Mouse (Mus musculus) heart, embryonic 14.5 days (tissue): ENCODE data around the gene Plod2. TPM values are rescaled to one million over a fixed set of nuclear protein-coding genes. Genes with fewer than 3 reads are reported as not detected.

Experiments
- ATAC-seq: fragments of 200-750 bp; cut with Nextera tagmentation; 2 replicates; pipeline ENCODE4 v1.8.0; 2017; ENCODE audit warnings: low read depth, moderate TSS enrichment; ENCODE audit not compliant: insufficient number of reproducible peaks, insufficient read depth, low FRiP score
- H3K27ac ChIP-seq, 2 experiments: fragments of 200-500 bp in 1 of 2; fragments of 300-500 bp in 1 of 2; sonication (generic) in 1 of 2; replicated peaks in 1 of 2; 2 replicates each; pipeline ENCODE4 v1.5.1; 2012 to 2014; ENCODE audit warnings: low read depth in 2 of 2, low read length in 2 of 2, control low read depth in 1 of 2, mild to moderate bottlenecking in 1 of 2, mixed read lengths in 1 of 2; ENCODE audit not compliant: control insufficient read depth in 1 of 2, insufficient read depth in 1 of 2
- H3K27me3 ChIP-seq: fragments of 300-500 bp; sonication (generic); 2 replicates; pipeline ENCODE4 v1.6.1; 2014; ENCODE audit warnings: mild to moderate bottlenecking, low read length, control low read depth; ENCODE audit not compliant: control insufficient read depth, insufficient read depth
- H3K36me3 ChIP-seq: fragments of 300-500 bp; sonication (generic); 2 replicates; pipeline ENCODE4 v1.6.1; 2014; ENCODE audit warnings: mild to moderate bottlenecking, control low read depth, low read length, mixed read lengths; ENCODE audit not compliant: control insufficient read depth, insufficient read depth
- H3K4me1 ChIP-seq, 2 experiments: fragments of 200-500 bp in 1 of 2; fragments of 300-500 bp in 1 of 2; sonication (generic) in 1 of 2; 2 replicates each; pipeline ENCODE4 v1.6.1; 2012 to 2014; ENCODE audit warnings: low read length in 2 of 2, control low read depth in 1 of 2, mixed read lengths in 1 of 2; ENCODE audit not compliant: control insufficient read depth in 2 of 2, insufficient read depth in 2 of 2
- H3K4me2 ChIP-seq: fragments of 300-500 bp; sonication (generic); 2 replicates; pipeline ENCODE4 v1.6.1; 2014; ENCODE audit warnings: mild to moderate bottlenecking, low read length
- H3K4me3 ChIP-seq, 2 experiments: fragments of 200-500 bp in 1 of 2; fragments of 300-500 bp in 1 of 2; sonication (generic) in 1 of 2; 2 replicates each; pipeline ENCODE4 v1.5.1; 2012 to 2014; ENCODE audit warnings: low read length in 2 of 2, mild to moderate bottlenecking in 2 of 2, control low read depth in 1 of 2, low read depth in 1 of 2, moderate library complexity in 1 of 2; ENCODE audit not compliant: control insufficient read depth in 1 of 2, insufficient read depth in 1 of 2
- H3K9ac ChIP-seq: fragments of 300-500 bp; sonication (generic); 2 replicates; pipeline ENCODE4 v1.6.1; 2014; ENCODE audit warnings: mild to moderate bottlenecking, low read length
- H3K9me3 ChIP-seq: fragments of 300-500 bp; sonication (generic); 2 replicates; pipeline ENCODE4 v1.6.1; 2016; ENCODE audit warnings: low read length, control low read depth; ENCODE audit not compliant: control insufficient read depth
- WGBS: fragments of 180-500 bp; shearing (Covaris S2); extraction: QIAGEN DNeasy Blood & Tissue Kit; methylation state at CpG from one replicate; pipeline ENCODE4 v1.1.7; 2014; 5-methylcytosine and 5-hydroxymethylcytosine counted together
- polyA plus RNA-seq: library from polyadenylated mRNA; unstranded; fragments of >200 nt; fragmentation: Nextera tagmentation; extraction: Ambion mirVana; gene quantifications from 2 replicates; pipeline ENCODE4 v1.2.1, GENCODE M21; 2014

Gene Plod2
- polyA plus RNA-seq, 1 experiment from 2014 or later, result 35.1 TPM

GRCm38 (mm10) chr9:92601551-92601950 is 59.5 kb downstream of the Plod2 start:
- no peak overlapping the region for H3K9ac ChIP-seq
- no peak overlapping the region for H3K27ac ChIP-seq
- WGBS, result 87% methylated on average over 5 of the region's 5 CpGs
- no peak for ATAC-seq
- no peaks in the 10 kb centered on the region for H3K4me1 ChIP-seq
- H3K4me2 ChIP-seq, result no peak overlapping the region
- peaks cover 74% of the 10 kb centered on the region for H3K36me3 ChIP-seq
- H3K27me3 ChIP-seq, result no peaks in the 10 kb centered on the region
- H3K4me3 ChIP-seq, result no peak overlapping the region
- H3K9me3 ChIP-seq, result no peaks in the 10 kb centered on the region

GRCm38 (mm10) chr9:92603541-92603940 is 61.5 kb downstream of the Plod2 start:
- Histone ChIP-seq H3K4me3 (no peak overlapping the region), H3K4me1 (no peaks in the 10 kb centered on the region), H3K9ac (no peak overlapping the region), H3K27ac (no peak overlapping the region), H3K4me2 (no peak overlapping the region), H3K27me3 (no peaks in the 10 kb centered on the region), H3K36me3 (peaks cover 69% of the 10 kb centered on the region), H3K9me3 (no peaks in the 10 kb centered on the region)
- no peak for ATAC-seq
- WGBS, result 88% methylated on average over 4 of the region's 4 CpGs

GRCm38 (mm10) chr9:92610628-92611267 is 68.7 kb downstream of the Plod2 start:
- Histone ChIP-seq H3K9me3 (no peaks in the 10 kb centered on the region), H3K9ac (no peak overlapping the region), H3K4me3 (no peak overlapping the region), H3K27me3 (no peaks in the 10 kb centered on the region), H3K4me1 (no peaks in the 10 kb centered on the region; a peak in 1 of 4 replicates), H3K27ac (no peak overlapping the region), H3K36me3 (peaks cover 18% of the 10 kb centered on the region), H3K4me2 (no peak overlapping the region)
- ATAC-seq, result no peak
- WGBS, result 62% methylated on average over 9 of the region's 9 CpGs

GRCm38 (mm10) chr9:92612641-92613040 is 70.6 kb downstream of the Plod2 start:
- Histone ChIP-seq H3K9ac (no peak overlapping the region), H3K36me3 (0 out of 2 replicates have a peak, but pooled peaks cover 1% of the 10 kb centered on the region), H3K27ac (no peak overlapping the region), H3K27me3 (no peaks in the 10 kb centered on the region), H3K4me1 (no peaks in the 10 kb centered on the region; a peak in 1 of 4 replicates), H3K4me3 (no peak overlapping the region), H3K9me3 (no peaks in the 10 kb centered on the region), H3K4me2 (no peak overlapping the region)
- ATAC-seq, result no peak
- WGBS, result 74% methylated on average over 15 of the region's 15 CpGs

- no peak overlapping the region for H3K4me2 ChIP-seq
- H3K27ac ChIP-seq, result no peak overlapping the region
- H3K36me3 ChIP-seq, result no peaks in the 10 kb centered on the region
- 66% methylated on average over 8 of the region's 8 CpGs for WGBS
- H3K9me3 ChIP-seq, result no peaks in the 10 kb centered on the region
- no peak for ATAC-seq
- H3K4me1 ChIP-seq, result no peaks in the 10 kb centered on the region; a peak in 1 of 4 replicates
- no peaks in the 10 kb centered on the region for H3K27me3 ChIP-seq
- no peak overlapping the region for H3K9ac ChIP-seq
- H3K4me3 ChIP-seq, result no peak overlapping the region
Observed at GRCm38 (mm10) chr9:92613206-92613605, 71.2 kb downstream of the Plod2 start.

GRCm38 (mm10) chr9:92616418-92616817 is 74.4 kb downstream of the Plod2 start:
- H3K4me1 ChIP-seq, result no peaks in the 10 kb centered on the region; a peak in 1 of 4 replicates
- H3K4me3 ChIP-seq, result no peak overlapping the region
- no peaks in the 10 kb centered on the region for H3K27me3 ChIP-seq
- H3K9ac ChIP-seq, result no peak overlapping the region
- 91% methylated on average over 2 of the region's 2 CpGs for WGBS
- no peak overlapping the region for H3K27ac ChIP-seq
- no peak for ATAC-seq
- H3K36me3 ChIP-seq, result no peaks in the 10 kb centered on the region
- H3K9me3 ChIP-seq, result no peaks in the 10 kb centered on the region
- no peak overlapping the region for H3K4me2 ChIP-seq

- no peaks in the 10 kb centered on the region for H3K36me3 ChIP-seq
- H3K4me1 ChIP-seq, result no peaks in the 10 kb centered on the region; a peak in 1 of 4 replicates
- H3K27me3 ChIP-seq, result no peaks in the 10 kb centered on the region
- no peak overlapping the region for H3K27ac ChIP-seq
- WGBS, result 83% methylated on average over 2 of the region's 2 CpGs
- ATAC-seq, result no peak
- no peak overlapping the region for H3K4me2 ChIP-seq
- no peak overlapping the region for H3K4me3 ChIP-seq
- H3K9me3 ChIP-seq, result no peaks in the 10 kb centered on the region
- no peak overlapping the region for H3K9ac ChIP-seq
Observed at GRCm38 (mm10) chr9:92617376-92617775, 75.4 kb downstream of the Plod2 start.

GRCm38 (mm10) chr9:92620088-92620487 is 78.1 kb downstream of the Plod2 start:
- no peaks in the 10 kb centered on the region for H3K4me1 ChIP-seq
- H3K27me3 ChIP-seq, result no peaks in the 10 kb centered on the region
- H3K9me3 ChIP-seq, result no peaks in the 10 kb centered on the region
- H3K9ac ChIP-seq, result no peak overlapping the region
- no peaks in the 10 kb centered on the region for H3K36me3 ChIP-seq
- no peak overlapping the region for H3K27ac ChIP-seq
- no peak overlapping the region for H3K4me3 ChIP-seq
- 31% methylated on average over 1 of the region's 1 CpGs for WGBS
- H3K4me2 ChIP-seq, result no peak overlapping the region
- ATAC-seq, result no peak
